Mouse (Mus musculus) cerebellum, adult 2 months (tissue): Measurements from ENCODE around the gene Cltb.

Experiments used
- CTCF ChIP-seq: fragments of 200-500 bp; IDR thresholded peaks from 2 replicates; pipeline ENCODE4 v1.5.1; 2011; ENCODE audit warnings: low read depth, mild to moderate bottlenecking, control low read depth, low read length, moderate library complexity, borderline replicate concordance; ENCODE audit not compliant: insufficient read depth
- POLR2A ChIP-seq: fragments of 200-500 bp; IDR thresholded peaks from 2 replicates; pipeline ENCODE4 v1.6.1; 2011; ENCODE audit warnings: low read length, control low read depth, borderline replicate concordance; ENCODE audit not compliant: insufficient read depth

DNA sequence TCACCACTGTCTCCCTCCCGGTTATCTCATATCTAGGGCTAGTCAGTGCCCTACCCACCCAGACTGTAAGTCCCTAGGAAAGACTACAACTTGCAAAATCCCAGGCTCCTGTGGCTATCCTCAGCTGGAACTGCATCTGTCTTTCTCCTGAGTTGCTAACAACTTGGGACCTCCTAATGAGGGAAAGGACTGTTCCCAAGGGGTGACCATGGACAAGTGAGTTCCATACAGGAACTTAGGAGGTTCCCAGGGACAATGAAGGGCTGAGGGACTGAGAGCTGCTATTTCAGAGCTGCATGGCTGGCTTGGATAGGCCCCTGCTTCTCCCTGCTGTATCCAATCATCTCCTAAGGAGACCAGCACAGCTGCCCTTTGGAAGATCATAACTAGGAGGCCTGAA lies 1.8 kb downstream of the Cltb start:
- TF ChIP-seq CTCF, result no peak
- no peak for TF ChIP-seq POLR2A
